Mouse (Mus musculus) testis, adult 2 months (tissue): ENCODE results near the gene Itga11.

Experiments used
- CTCF ChIP-seq: fragments of 200-500 bp; IDR thresholded peaks from 2 replicates; pipeline ENCODE4 v1.5.1; 2012; ENCODE audit warnings: low read depth, mild to moderate bottlenecking, inconsistent platforms, low read length, moderate library complexity; ENCODE audit not compliant: control insufficient read depth, insufficient read depth, insufficient replicate concordance
- POLR2A ChIP-seq: fragments of 200-500 bp; IDR thresholded peaks from 2 replicates; pipeline ENCODE4 v1.6.1; 2012; ENCODE audit warnings: low read depth, mild to moderate bottlenecking, inconsistent platforms, low read length, moderate library complexity; ENCODE audit not compliant: control insufficient read depth

- TF ChIP-seq CTCF: no peak
- TF ChIP-seq POLR2A: no peak
Measured at GRCm38 (mm10) chr9:62665892-62666291, 11.7 kb upstream of the Itga11 start.
